Comparison of ENCODE assay signal across 12 mouse cellular contexts in genomic region chr17:50495216-50495889, GRCm38 (mm10). TPM values are rescaled to one million over a fixed set of nuclear protein-coding genes. Genes with fewer than 3 reads are reported as not detected.
DNase-seq lines count a peak whose midpoint lies in the region; ATAC-seq and TF ChIP-seq lines count a peak whose summit lies in the region.
"Had no signal": no experiment of that assay in that cellular context is flagged by ENCODE, and none has a peak within 500 bp of the region (broad histone marks: within the 10 kb centered on the region; RNA-seq: fewer than 3 reads in every experiment).

No protein-coding gene starts in this region.

- H3K27me3 ChIP-seq in hindbrain, postnatal 0 days (ENCODE audit: insufficient read depth, low read length): no peaks in the 10 kb centered on the region
- 0 out of 2 replicates have a peak, but pooled peaks cover 2% of the 10 kb centered on the region for H3K27me3 ChIP-seq in hindbrain, embryonic 12.5 days
- H3K27me3 ChIP-seq in embryonic facial prominence, embryonic 13.5 days: no peaks in the 10 kb centered on the region; the same call in 1 of the 2 replicates
- no peaks in the 10 kb centered on the region for H3K27me3 ChIP-seq in forebrain, postnatal 0 days (ENCODE audit: insufficient read depth, low read length)

- no peak for TF ChIP-seq CTCF in hindbrain, postnatal 0 days (IDR thresholded peaks at IDR 0.05; ENCODE audit: low read depth)
- no peak for TF ChIP-seq CTCF in forebrain, postnatal 0 days (IDR thresholded peaks at IDR 0.05; ENCODE audit: low read depth)

- ATAC-seq in hindbrain, postnatal 0 days: no peak
- no peak for ATAC-seq in hindbrain, embryonic 12.5 days (ENCODE audit: low FRiP score)
- ATAC-seq in embryonic facial prominence, embryonic 13.5 days (ENCODE audit: insufficient number of reproducible peaks, insufficient read depth, low FRiP score, low TSS enrichment, low read depth): no peak
- no peak for ATAC-seq in forebrain, postnatal 0 days
- no peak for ATAC-seq in megakaryocyte-erythroid progenitor cell, adult 5-6 weeks (replicated peaks; ENCODE audit: low FRiP score, low TSS enrichment, poor library complexity, severe bottlenecking)

- H3K9me3 ChIP-seq in hindbrain, postnatal 0 days (ENCODE audit: low read length): no peaks in the 10 kb centered on the region
- H3K9me3 ChIP-seq in hindbrain, embryonic 12.5 days (replicated peaks): no peaks in the 10 kb centered on the region
- no peaks in the 10 kb centered on the region for H3K9me3 ChIP-seq in embryonic facial prominence, embryonic 13.5 days
- no peaks in the 10 kb centered on the region for H3K9me3 ChIP-seq in forebrain, postnatal 0 days (ENCODE audit: low read length)
- H3K9me3 ChIP-seq: liver, embryonic 13.5 days; midbrain, embryonic 12.5 days had no signal

- WGBS in hindbrain, postnatal 0 days: 61% methylated on average over 10 of the region's 10 CpGs
- WGBS in hindbrain, embryonic 12.5 days: 77% methylated on average over 10 of the region's 10 CpGs
- WGBS in embryonic facial prominence, embryonic 13.5 days: 30% methylated on average over 10 of the region's 10 CpGs
- WGBS in forebrain, postnatal 0 days: 77% methylated on average over 10 of the region's 10 CpGs

- no peaks in the 10 kb centered on the region for H3K36me3 ChIP-seq in hindbrain, postnatal 0 days (ENCODE audit: insufficient read depth, low read length)
- no peaks in the 10 kb centered on the region for H3K36me3 ChIP-seq in hindbrain, embryonic 12.5 days
- no peaks in the 10 kb centered on the region for H3K36me3 ChIP-seq in embryonic facial prominence, embryonic 13.5 days
- H3K36me3 ChIP-seq in forebrain, postnatal 0 days (ENCODE audit: insufficient read depth): no peaks in the 10 kb centered on the region
- H3K36me3 ChIP-seq: liver, embryonic 13.5 days; midbrain, embryonic 12.5 days had no signal

- no peak overlapping the region for H3K9ac ChIP-seq in hindbrain, postnatal 0 days (replicated peaks; ENCODE audit: low read length)
- H3K9ac ChIP-seq in hindbrain, embryonic 12.5 days: no peak overlapping the region
- no peak overlapping the region for H3K9ac ChIP-seq in embryonic facial prominence, embryonic 13.5 days
- H3K9ac ChIP-seq in forebrain, postnatal 0 days: no peak overlapping the region
- H3K9ac ChIP-seq: liver, embryonic 13.5 days; midbrain, embryonic 12.5 days had no signal

- no peak overlapping the region for H3K27ac ChIP-seq in hindbrain, postnatal 0 days
- H3K27ac ChIP-seq in hindbrain, embryonic 12.5 days: no peak overlapping the region
- H3K27ac ChIP-seq in embryonic facial prominence, embryonic 13.5 days: no peak overlapping the region
- no peak overlapping the region for H3K27ac ChIP-seq in forebrain, postnatal 0 days (ENCODE audit: low read depth, low read length)
- H3K27ac ChIP-seq: liver, embryonic 13.5 days; midbrain, embryonic 12.5 days had no signal

- no peak overlapping the region for H3K4me2 ChIP-seq in hindbrain, postnatal 0 days (ENCODE audit: low read depth, low read length)
- no peak overlapping the region for H3K4me2 ChIP-seq in hindbrain, embryonic 12.5 days (replicated peaks)
- peak overlapping the region; percentile 33 for H3K4me2 ChIP-seq in embryonic facial prominence, embryonic 13.5 days
- no peak overlapping the region for H3K4me2 ChIP-seq in forebrain, postnatal 0 days (ENCODE audit: low read depth)
- H3K4me2 ChIP-seq: liver, embryonic 13.5 days; midbrain, embryonic 12.5 days had no signal

- H3K4me1 ChIP-seq in hindbrain, postnatal 0 days (ENCODE audit: insufficient read depth, low read length): no peaks in the 10 kb centered on the region
- H3K4me1 ChIP-seq in hindbrain, embryonic 12.5 days: 0 out of 2 replicates have a peak, but pooled peaks cover 4% of the 10 kb centered on the region
- peaks cover 19% of the 10 kb centered on the region for H3K4me1 ChIP-seq in embryonic facial prominence, embryonic 13.5 days
- H3K4me1 ChIP-seq in forebrain, postnatal 0 days (ENCODE audit: insufficient read depth): peaks cover 6% of the 10 kb centered on the region; the same call in 1 of the 2 replicates
- H3K4me1 ChIP-seq: liver, embryonic 13.5 days had no signal

- no peak overlapping the region for H3K4me3 ChIP-seq in hindbrain, postnatal 0 days (ENCODE audit: low read length)
- H3K4me3 ChIP-seq in hindbrain, embryonic 12.5 days: no peak overlapping the region
- H3K4me3 ChIP-seq in embryonic facial prominence, embryonic 13.5 days: no peak overlapping the region
- no peak overlapping the region for H3K4me3 ChIP-seq in forebrain, postnatal 0 days (ENCODE audit: low read depth, low read length)
- H3K4me3 ChIP-seq: liver, embryonic 13.5 days; midbrain, embryonic 12.5 days had no signal

- DNase-seq in hindbrain, postnatal 0 days (ENCODE audit: low spot score): peak; percentile 60
- DNase-seq in adrenal gland, postnatal 36 days: peak; percentile 56 to 61
- peak; percentile 52 for DNase-seq in mesoderm, embryonic 11.5 days (ENCODE audit: low read depth, low spot score)
- no peak for DNase-seq in forebrain, postnatal 0 days
- no peak for DNase-seq in right cerebral cortex, postnatal 4 days
- DNase-seq: cerebellum, postnatal 25 days; liver, embryonic 13.5 days; lung, postnatal 10 days had no signal

RNA-seq across cellular contexts. Expression of gene Plcl2, which starts 13.8 kb away (rescaled TPM):
- 41.2 and 45.1 TPM in 2 replicates for total RNA-seq in hindbrain, postnatal 0 days (2014; rRNA removed)
- 7.9 and 8.3 TPM in 2 replicates for polyA plus RNA-seq in hindbrain, postnatal 0 days (2015; fragmentation: Nextera tagmentation; extraction: Ambion mirVana)
- 9.2 and 10.0 TPM in 2 replicates for polyA plus RNA-seq in hindbrain, embryonic 12.5 days (2016; fragmentation: Nextera tagmentation; extraction: Ambion mirVana)
- 10 to 100 TPM; 58.9 to 75.0 TPM for total RNA-seq in adrenal gland, postnatal 36 days (2021)
- 3.9 and 4.3 TPM in 2 replicates for polyA plus RNA-seq in embryonic facial prominence, embryonic 13.5 days (2015; fragmentation: Nextera tagmentation; extraction: Ambion mirVana)
- 59.3 and 65.6 TPM in 2 replicates for total RNA-seq in forebrain, postnatal 0 days (2014; rRNA removed)
- 9.6 and 9.8 TPM in 2 replicates for polyA plus RNA-seq in forebrain, postnatal 0 days (2015; fragmentation: Nextera tagmentation; extraction: Ambion mirVana)
- 42.4 and 61.8 TPM in 2 replicates for total RNA-seq in megakaryocyte-erythroid progenitor cell, adult 5-6 weeks (2014; fragmentation: Nextera tagmentation)
- total RNA-seq in megakaryocyte-erythroid progenitor cell, adult 5-6 weeks (2017): 44.0 and 47.5 TPM in 2 replicates

Comparison
In these comparisons a context has a peak if more than half of its experiments do, and no peak if none do; other contexts are left out.
1. DNase-seq: peak in hindbrain, postnatal 0 days (single experiment), adrenal gland, postnatal 36 days (2 of 2) and mesoderm, embryonic 11.5 days (single experiment); none in forebrain, postnatal 0 days (single experiment) and right cerebral cortex, postnatal 4 days (single experiment).